Mouse (Mus musculus): ENCODE data around the gene Gm26992. TPM values are rescaled to one million over a fixed set of nuclear protein-coding genes. Genes with fewer than 3 reads are reported as not detected.
A peak's percentile ranks its signal among the peaks of the same experiment; 100 is the strongest.
"Not testable (repeated sequence)": the region's sequence is repeated elsewhere in the genome, so short reads cannot be mapped to it uniquely, and the experiment has no call there.

Gene Gm26992
- polyA plus RNA-seq, 1 experiment, result not detected

GRCm38 (mm10) chrX:103443755-103444154, 21.9 kb downstream of the Gm26992 start:
- Histone ChIP-seq H3K27ac (ENCODE audit: insufficient read depth, low read depth, low read length) (no peak overlapping the region), H3K4me1 (ENCODE audit: control insufficient read depth, insufficient read depth, low read length) (no peaks in the 10 kb centered on the region), H3K4me3 (ENCODE audit: insufficient read depth, low read length) (no peak overlapping the region)
- TF ChIP-seq CTCF (IDR thresholded peaks at IDR 0.05; ENCODE audit: low read depth, low read length), result no peak
- TF ChIP-seq POLR2A (IDR thresholded peaks at IDR 0.05; ENCODE audit: borderline replicate concordance, low read depth, low read length), result no peak

- TF ChIP-seq POLR2A (IDR thresholded peaks at IDR 0.05; ENCODE audit: borderline replicate concordance, low read depth, low read length) (no peak), CTCF (IDR thresholded peaks at IDR 0.05; ENCODE audit: low read depth, low read length) (no peak)
- Histone ChIP-seq H3K4me1 (ENCODE audit: control insufficient read depth, insufficient read depth, low read length) (no peaks in the 10 kb centered on the region), H3K4me3 (ENCODE audit: insufficient read depth, low read length) (peak overlapping the region; percentile 8; the same call in 1 of the 2 replicates), H3K27ac (ENCODE audit: insufficient read depth, low read depth, low read length) (no peak overlapping the region)
Observed at GRCm38 (mm10) chrX:103447539-103448169, 25.8 kb downstream of the Gm26992 start.

GRCm38 (mm10) chrX:103448429-103448828, 26.6 kb downstream of the Gm26992 start:
- not testable (repeated sequence) for H3K4me1 ChIP-seq (ENCODE audit: control insufficient read depth, insufficient read depth, low read length); H3K27ac ChIP-seq (ENCODE audit: insufficient read depth, low read depth, low read length); H3K4me3 ChIP-seq (ENCODE audit: insufficient read depth, low read length)

GRCm38 (mm10) chrX:103448943-103449722, 27.3 kb downstream of the Gm26992 start:
- not testable (repeated sequence) for H3K4me1 ChIP-seq (ENCODE audit: control insufficient read depth, insufficient read depth, low read length); H3K4me3 ChIP-seq (ENCODE audit: insufficient read depth, low read length); H3K27ac ChIP-seq (ENCODE audit: insufficient read depth, low read depth, low read length)

DNA sequence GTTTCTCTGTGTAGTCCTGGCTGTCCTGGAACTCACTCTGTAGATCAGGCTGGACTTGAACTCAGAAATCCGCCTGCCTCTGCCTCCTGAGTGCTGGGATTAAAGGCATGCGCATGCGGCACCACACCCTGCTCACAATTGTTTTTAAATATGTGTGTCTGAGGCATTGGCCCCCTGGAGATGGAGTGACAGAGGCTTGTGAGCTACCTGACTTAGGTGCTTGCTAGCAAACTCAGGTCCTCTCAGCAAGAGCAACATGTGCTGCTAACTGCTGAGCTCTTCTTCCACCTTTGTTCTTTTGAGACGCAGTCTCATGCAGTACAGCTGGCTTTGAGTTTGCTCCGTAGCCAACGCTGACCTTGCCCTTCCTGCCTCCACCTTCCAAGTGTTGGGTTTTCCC, 31.0 kb downstream of the Gm26992 start:
- H3K4me3 ChIP-seq (ENCODE audit: insufficient read depth, low read length), result no peak overlapping the region
- no peak for TF ChIP-seq POLR2A (IDR thresholded peaks at IDR 0.05; ENCODE audit: borderline replicate concordance, low read depth, low read length)
- TF ChIP-seq CTCF (IDR thresholded peaks at IDR 0.05; ENCODE audit: low read depth, low read length), result no peak
- H3K27ac ChIP-seq (ENCODE audit: insufficient read depth, low read depth, low read length), result no peak overlapping the region
- H3K4me1 ChIP-seq (ENCODE audit: control insufficient read depth, insufficient read depth, low read length), result no peaks in the 10 kb centered on the region

GRCm38 (mm10) chrX:103460056-103460455, 38.2 kb downstream of the Gm26992 start:
- TF ChIP-seq POLR2A (IDR thresholded peaks at IDR 0.05; ENCODE audit: borderline replicate concordance, low read depth, low read length), result no peak
- no peak for TF ChIP-seq CTCF (IDR thresholded peaks at IDR 0.05; ENCODE audit: low read depth, low read length)
- no peak overlapping the region for H3K27ac ChIP-seq (ENCODE audit: insufficient read depth, low read depth, low read length)
- no peak overlapping the region for H3K4me3 ChIP-seq (ENCODE audit: insufficient read depth, low read length)
- H3K4me1 ChIP-seq (ENCODE audit: control insufficient read depth, insufficient read depth, low read length), result no peaks in the 10 kb centered on the region

- TF ChIP-seq CTCF (IDR thresholded peaks at IDR 0.05; ENCODE audit: low read depth, low read length) (no peak), POLR2A (IDR thresholded peaks at IDR 0.05; ENCODE audit: borderline replicate concordance, low read depth, low read length) (no peak)
- H3K4me1 ChIP-seq (ENCODE audit: control insufficient read depth, insufficient read depth, low read length), result no peaks in the 10 kb centered on the region
- H3K4me3 ChIP-seq (ENCODE audit: insufficient read depth, low read length), result no peak overlapping the region
- H3K27ac ChIP-seq (ENCODE audit: insufficient read depth, low read depth, low read length), result no peak overlapping the region
Observed at GRCm38 (mm10) chrX:103468998-103469397, 47.2 kb downstream of the Gm26992 start.

DNA sequence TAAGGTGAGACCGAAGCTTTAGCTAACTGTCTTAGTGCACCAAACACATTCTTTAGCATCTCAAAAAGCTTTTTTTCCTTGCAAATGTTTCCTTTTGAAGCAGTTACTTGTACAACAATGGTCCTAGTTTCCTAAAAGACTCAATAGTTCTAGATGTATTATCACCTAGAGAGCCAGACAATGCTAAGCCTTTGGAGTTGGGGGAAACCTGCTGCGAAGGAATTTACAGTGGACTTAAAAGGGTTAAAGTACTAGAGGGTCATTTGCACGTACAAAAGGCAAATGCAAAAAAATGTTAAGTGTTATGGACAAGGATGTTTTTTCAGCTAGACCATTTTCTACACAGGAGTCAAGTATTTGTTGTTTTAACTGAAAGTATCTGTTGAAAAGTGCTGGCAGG, 50.5 kb downstream of the Gm26992 start:
- no peak for TF ChIP-seq POLR2A (IDR thresholded peaks at IDR 0.05; ENCODE audit: borderline replicate concordance, low read depth, low read length)
- TF ChIP-seq CTCF (IDR thresholded peaks at IDR 0.05; ENCODE audit: low read depth, low read length), result no peak
- Histone ChIP-seq H3K4me3 (ENCODE audit: insufficient read depth, low read length) (no peak overlapping the region), H3K27ac (ENCODE audit: insufficient read depth, low read depth, low read length) (no peak overlapping the region), H3K4me1 (ENCODE audit: control insufficient read depth, insufficient read depth, low read length) (no peaks in the 10 kb centered on the region)

- no peak overlapping the region for H3K27ac ChIP-seq (ENCODE audit: insufficient read depth, low read depth, low read length)
- no peaks in the 10 kb centered on the region for H3K4me1 ChIP-seq (ENCODE audit: control insufficient read depth, insufficient read depth, low read length)
- H3K4me3 ChIP-seq (ENCODE audit: insufficient read depth, low read length), result no peak overlapping the region
- TF ChIP-seq CTCF (IDR thresholded peaks at IDR 0.05; ENCODE audit: low read depth, low read length) (peak; percentile 31; the same call in 1 of the 2 replicates), POLR2A (IDR thresholded peaks at IDR 0.05; ENCODE audit: borderline replicate concordance, low read depth, low read length) (no peak)
Observed at GRCm38 (mm10) chrX:103477507-103477906, 55.7 kb downstream of the Gm26992 start.

GRCm38 (mm10) chrX:103481243-103482096, 59.7 kb downstream of the Gm26992 start:
- Histone ChIP-seq H3K4me1 (ENCODE audit: control insufficient read depth, insufficient read depth, low read length) (no peaks in the 10 kb centered on the region), H3K27ac (ENCODE audit: insufficient read depth, low read depth, low read length) (no peak overlapping the region), H3K4me3 (ENCODE audit: insufficient read depth, low read length) (no peak overlapping the region)
- TF ChIP-seq CTCF (IDR thresholded peaks at IDR 0.05; ENCODE audit: low read depth, low read length) (no peak), POLR2A (IDR thresholded peaks at IDR 0.05; ENCODE audit: borderline replicate concordance, low read depth, low read length) (no peak)
